Mouse (Mus musculus): Measurements from ENCODE around the gene Gli3. TPM values are rescaled to one million over a fixed set of nuclear protein-coding genes. Genes with fewer than 3 reads are reported as not detected.
A peak's percentile ranks its signal among the peaks of the same experiment; 100 is the strongest.

Gli3 gene
- polyA plus RNA-seq, 1 experiment from 2014 or later: 7.0 TPM

DNA sequence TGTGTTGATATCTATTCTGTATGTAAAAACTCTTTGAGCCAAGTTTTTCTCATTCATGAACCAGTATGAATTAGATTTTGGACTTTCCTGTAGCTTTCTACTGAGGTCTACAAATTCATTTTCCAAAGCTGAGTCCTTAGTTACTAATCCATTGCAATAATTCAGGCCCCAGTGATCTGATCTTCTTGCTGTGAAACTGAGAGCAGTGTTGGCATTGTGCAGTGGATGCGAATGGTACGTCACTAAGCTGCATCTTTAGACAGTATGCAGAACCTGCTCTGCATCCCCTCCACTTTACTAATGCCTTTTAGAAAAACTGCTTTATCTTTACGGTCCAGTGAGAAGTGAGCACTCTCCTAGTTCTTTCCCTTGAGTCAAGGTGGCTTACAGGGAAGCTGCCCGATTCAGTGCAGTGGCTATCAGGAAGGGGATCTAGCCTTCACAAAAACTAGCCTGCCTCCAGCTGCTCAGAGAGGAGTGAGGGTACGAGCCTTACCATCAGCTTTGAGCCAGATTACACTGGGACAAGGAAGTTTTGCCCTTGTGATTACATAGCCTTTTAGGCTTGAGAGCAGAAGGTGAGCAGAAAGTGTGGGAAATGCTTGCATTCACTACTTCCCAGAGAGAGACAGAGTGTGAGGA is 155.1 kb downstream of the Gli3 start:
- H3K27ac ChIP-seq (replicated peaks in 1 of 2; ENCODE audit: control insufficient read depth in 1 of 2, insufficient read depth in 1 of 2, low read depth in 2 of 2, low read length in 2 of 2): no peak overlapping the region
- peaks cover 3% of the 10 kb centered on the region; the same call in 1 of the 2 replicates for H3K27me3 ChIP-seq (ENCODE audit: control insufficient read depth, insufficient read depth, low read length)
- H3K4me2 ChIP-seq (ENCODE audit: low read length): no peak overlapping the region
- no peaks in the 10 kb centered on the region for H3K36me3 ChIP-seq (ENCODE audit: control insufficient read depth, insufficient read depth, low read length)
- no peak for ATAC-seq (ENCODE audit: insufficient number of reproducible peaks, insufficient read depth, low FRiP score, low read depth)
- no peak overlapping the region for H3K4me3 ChIP-seq (ENCODE audit: control insufficient read depth in 1 of 2, insufficient read depth in 1 of 2, low read depth in 1 of 2, low read length in 2 of 2)
- 58% methylated on average over 5 of the region's 5 CpGs for WGBS
- no peak overlapping the region for H3K9ac ChIP-seq (ENCODE audit: low read length)
- H3K9me3 ChIP-seq (ENCODE audit: control insufficient read depth, low read length): no peaks in the 10 kb centered on the region
- no peaks in the 10 kb centered on the region for H3K4me1 ChIP-seq (ENCODE audit: control insufficient read depth in 2 of 2, insufficient read depth in 2 of 2, low read length in 2 of 2)

DNA sequence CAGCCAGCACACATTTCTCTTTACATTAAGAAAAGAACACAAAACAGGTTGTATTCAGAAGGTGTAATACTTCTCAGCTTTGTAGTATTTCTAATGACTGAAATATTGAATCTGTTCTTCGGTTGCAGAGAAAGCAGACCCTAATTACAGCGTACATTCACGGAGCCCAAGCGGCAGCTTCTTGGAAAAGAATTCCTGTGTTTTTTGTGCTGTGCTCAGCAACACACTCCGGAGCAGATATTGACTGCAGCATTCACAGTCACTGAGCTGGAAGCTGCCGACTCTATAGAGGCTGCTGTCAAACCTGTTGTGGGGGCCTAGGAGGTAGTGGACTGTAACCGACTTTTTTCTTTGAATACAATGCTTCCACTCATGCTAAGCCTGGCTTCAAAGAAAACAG is 158.0 kb downstream of the Gli3 start:
- H3K27me3 ChIP-seq (ENCODE audit: control insufficient read depth, insufficient read depth, low read length): no peaks in the 10 kb centered on the region
- 78% methylated on average over 7 of the region's 7 CpGs for WGBS
- ATAC-seq (ENCODE audit: insufficient number of reproducible peaks, insufficient read depth, low FRiP score, low read depth): no peak
- peaks cover 0 to 2% of the 10 kb centered on the region in 2 experiments; a peak in 1 of 4 replicates for H3K4me1 ChIP-seq (ENCODE audit: control insufficient read depth in 2 of 2, insufficient read depth in 2 of 2, low read length in 2 of 2)
- H3K27ac ChIP-seq (replicated peaks in 1 of 2; ENCODE audit: control insufficient read depth in 1 of 2, insufficient read depth in 1 of 2, low read depth in 2 of 2, low read length in 2 of 2): no peak overlapping the region
- H3K36me3 ChIP-seq (ENCODE audit: control insufficient read depth, insufficient read depth, low read length): no peaks in the 10 kb centered on the region
- H3K4me2 ChIP-seq (ENCODE audit: low read length): no peak overlapping the region
- no peak overlapping the region for H3K9ac ChIP-seq (ENCODE audit: low read length)
- no peak overlapping the region for H3K4me3 ChIP-seq (ENCODE audit: control insufficient read depth in 1 of 2, insufficient read depth in 1 of 2, low read depth in 1 of 2, low read length in 2 of 2)
- H3K9me3 ChIP-seq (ENCODE audit: control insufficient read depth, low read length): no peaks in the 10 kb centered on the region

DNA sequence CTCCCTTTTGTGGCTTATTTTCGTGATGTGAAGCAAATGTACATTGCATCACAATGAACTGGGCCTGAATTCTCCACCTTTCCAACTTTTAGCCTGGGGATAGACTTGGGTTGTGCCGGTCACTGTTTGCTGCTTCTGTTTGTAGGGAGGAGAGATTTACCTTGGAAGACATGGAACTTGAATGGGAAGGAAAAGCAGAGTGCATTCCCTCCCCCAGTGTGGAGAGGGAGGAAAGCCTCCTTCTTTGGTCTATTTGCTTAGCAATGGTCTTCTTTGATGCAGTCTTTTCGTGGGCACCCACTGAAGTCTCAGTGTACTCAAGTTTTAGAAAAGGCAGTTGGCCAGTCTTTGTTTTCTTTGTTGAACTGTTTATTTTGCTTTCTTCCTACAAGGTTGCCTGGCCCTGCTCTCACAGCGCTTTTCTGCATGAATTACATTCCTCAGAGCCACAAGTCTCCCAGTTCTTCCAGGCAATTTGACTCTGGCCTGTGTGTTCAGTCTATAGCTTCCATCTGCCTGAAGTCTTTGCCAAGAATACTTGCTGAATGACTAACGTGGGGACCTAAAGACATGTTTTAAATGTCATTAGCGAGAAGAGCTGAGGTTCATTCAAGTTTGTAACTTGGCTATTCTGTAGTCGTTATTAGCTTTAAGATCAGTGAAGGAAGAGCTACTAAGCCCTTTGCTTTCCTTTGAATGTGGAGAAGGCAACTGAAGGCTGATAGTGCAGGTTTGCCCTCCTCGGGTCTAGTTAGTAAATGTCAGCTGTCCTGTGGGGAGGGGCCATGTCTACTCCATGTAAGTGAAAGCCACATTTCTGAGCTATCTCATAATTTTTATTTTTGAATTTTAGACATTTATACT is 161.7 kb downstream of the Gli3 start:
- no peak for ATAC-seq (ENCODE audit: insufficient number of reproducible peaks, insufficient read depth, low FRiP score, low read depth)
- Histone ChIP-seq H3K9me3 (ENCODE audit: control insufficient read depth, low read length) (no peaks in the 10 kb centered on the region), H3K36me3 (ENCODE audit: control insufficient read depth, insufficient read depth, low read length) (no peaks in the 10 kb centered on the region), H3K4me1 (ENCODE audit: control insufficient read depth in 2 of 2, insufficient read depth in 2 of 2, low read length in 2 of 2) (peaks cover 0 to 2% of the 10 kb centered on the region in 2 experiments; a peak in 1 of 4 replicates), H3K9ac (ENCODE audit: low read length) (no peak overlapping the region), H3K27me3 (ENCODE audit: control insufficient read depth, insufficient read depth, low read length) (no peaks in the 10 kb centered on the region), H3K4me2 (ENCODE audit: low read length) (no peak overlapping the region), H3K4me3 (ENCODE audit: control insufficient read depth in 1 of 2, insufficient read depth in 1 of 2, low read depth in 1 of 2, low read length in 2 of 2) (no peak overlapping the region), H3K27ac (replicated peaks in 1 of 2; ENCODE audit: control insufficient read depth in 1 of 2, insufficient read depth in 1 of 2, low read depth in 2 of 2, low read length in 2 of 2) (no peak overlapping the region)
- 42% methylated on average over 8 of the region's 8 CpGs for WGBS

DNA sequence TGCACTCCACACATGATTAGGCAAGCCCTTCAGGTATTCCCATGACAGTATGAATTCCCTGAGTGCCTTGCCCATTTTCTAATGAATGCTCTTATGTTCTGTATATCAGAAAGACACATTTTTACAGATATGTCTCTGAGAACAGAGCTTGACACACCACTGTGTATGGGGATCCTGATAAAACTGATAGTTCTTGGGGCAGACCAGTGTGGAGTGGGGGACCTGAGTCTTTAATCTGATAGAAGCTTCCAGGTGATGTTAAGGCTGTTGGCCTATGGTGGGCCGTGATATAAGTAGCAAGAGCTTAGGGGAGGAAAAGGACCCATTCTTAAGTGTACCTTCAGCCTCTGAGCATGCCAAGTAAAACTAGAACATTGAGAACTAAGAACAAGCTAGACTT is 178.5 kb downstream of the Gli3 start:
- no peaks in the 10 kb centered on the region for H3K36me3 ChIP-seq (ENCODE audit: control insufficient read depth, insufficient read depth, low read length)
- H3K27me3 ChIP-seq (ENCODE audit: control insufficient read depth, insufficient read depth, low read length): no peaks in the 10 kb centered on the region
- no peaks in the 10 kb centered on the region for H3K9me3 ChIP-seq (ENCODE audit: control insufficient read depth, low read length)
- H3K4me1 ChIP-seq (ENCODE audit: control insufficient read depth in 2 of 2, insufficient read depth in 2 of 2, low read length in 2 of 2): peaks cover 0 to 2% of the 10 kb centered on the region in 2 experiments; a peak in 2 of 4 replicates
- H3K9ac ChIP-seq (ENCODE audit: low read length): no peak overlapping the region
- 84% methylated on average over 1 of the region's 1 CpGs for WGBS
- no peak for ATAC-seq (ENCODE audit: insufficient number of reproducible peaks, insufficient read depth, low FRiP score, low read depth)
- no peak overlapping the region for H3K27ac ChIP-seq (replicated peaks in 1 of 2; ENCODE audit: control insufficient read depth in 1 of 2, insufficient read depth in 1 of 2, low read depth in 2 of 2, low read length in 2 of 2)
- no peak overlapping the region for H3K4me2 ChIP-seq (ENCODE audit: low read length)
- no peak overlapping the region for H3K4me3 ChIP-seq (ENCODE audit: control insufficient read depth in 1 of 2, insufficient read depth in 1 of 2, low read depth in 1 of 2, low read length in 2 of 2)

DNA sequence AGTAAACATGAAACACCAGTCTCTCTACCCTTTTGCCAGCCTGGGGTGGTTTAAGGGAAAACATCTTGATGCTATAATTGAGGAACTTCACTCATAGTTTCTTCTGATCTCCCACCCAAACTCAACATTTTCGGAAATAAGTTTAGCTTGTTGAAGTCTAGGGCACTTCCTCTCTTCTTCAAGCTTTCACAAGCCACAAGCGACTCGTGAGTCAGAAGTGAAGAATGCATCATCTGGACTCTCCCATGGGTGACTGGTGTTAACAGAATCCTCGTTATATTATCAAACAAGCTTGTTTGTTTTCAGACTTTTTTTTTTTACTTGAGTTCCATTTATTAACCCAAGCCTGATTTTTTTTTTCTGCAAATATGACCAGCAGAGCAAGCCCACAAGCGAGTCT is 197.5 kb downstream of the Gli3 start:
- Histone ChIP-seq H3K36me3 (ENCODE audit: control insufficient read depth, insufficient read depth, low read length) (peaks cover 20% of the 10 kb centered on the region; the same call in 1 of the 2 replicates), H3K9me3 (ENCODE audit: control insufficient read depth, low read length) (no peaks in the 10 kb centered on the region), H3K4me3 (ENCODE audit: control insufficient read depth in 1 of 2, insufficient read depth in 1 of 2, low read depth in 1 of 2, low read length in 2 of 2) (no peak overlapping the region), H3K27me3 (ENCODE audit: control insufficient read depth, insufficient read depth, low read length) (peaks cover 52% of the 10 kb centered on the region), H3K9ac (ENCODE audit: low read length) (no peak overlapping the region), H3K4me2 (ENCODE audit: low read length) (no peak overlapping the region), H3K27ac (replicated peaks in 1 of 2; ENCODE audit: control insufficient read depth in 1 of 2, insufficient read depth in 1 of 2, low read depth in 2 of 2, low read length in 2 of 2) (no peak overlapping the region), H3K4me1 (ENCODE audit: control insufficient read depth in 2 of 2, insufficient read depth in 2 of 2, low read length in 2 of 2) (peaks cover 1 to 12% of the 10 kb centered on the region in 2 experiments)
- ATAC-seq (ENCODE audit: insufficient number of reproducible peaks, insufficient read depth, low FRiP score, low read depth): no peak
- 72% methylated on average over 5 of the region's 5 CpGs for WGBS

DNA sequence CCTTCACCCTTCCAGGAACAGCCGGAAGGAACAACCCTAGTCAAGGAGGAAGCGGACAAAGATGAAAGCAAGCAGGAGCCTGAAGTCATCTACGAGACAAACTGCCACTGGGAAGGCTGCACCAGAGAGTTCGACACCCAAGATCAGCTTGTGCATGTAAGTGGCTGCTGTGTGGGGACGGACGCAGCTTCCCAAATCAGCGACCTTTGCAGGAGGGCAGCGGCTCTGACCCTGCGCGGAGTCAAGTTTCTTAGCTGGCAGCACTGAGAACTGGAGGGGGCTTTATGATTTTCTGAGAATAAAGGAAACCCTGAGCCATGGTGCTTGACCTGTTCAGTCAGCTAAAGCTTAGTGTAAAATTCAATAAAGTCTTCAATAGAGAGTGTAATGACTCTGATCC is 199.3 kb downstream of the Gli3 start:
- Histone ChIP-seq H3K4me3 (ENCODE audit: control insufficient read depth in 1 of 2, insufficient read depth in 1 of 2, low read depth in 1 of 2, low read length in 2 of 2) (no peak overlapping the region), H3K27me3 (ENCODE audit: control insufficient read depth, insufficient read depth, low read length) (peaks cover 61% of the 10 kb centered on the region), H3K9me3 (ENCODE audit: control insufficient read depth, low read length) (no peaks in the 10 kb centered on the region), H3K9ac (ENCODE audit: low read length) (no peak overlapping the region), H3K36me3 (ENCODE audit: control insufficient read depth, insufficient read depth, low read length) (peaks cover 20% of the 10 kb centered on the region; the same call in 1 of the 2 replicates), H3K27ac (replicated peaks in 1 of 2; ENCODE audit: control insufficient read depth in 1 of 2, insufficient read depth in 1 of 2, low read depth in 2 of 2, low read length in 2 of 2) (no peak overlapping the region), H3K4me2 (ENCODE audit: low read length) (no peak overlapping the region), H3K4me1 (ENCODE audit: control insufficient read depth in 2 of 2, insufficient read depth in 2 of 2, low read length in 2 of 2) (peaks cover 4 to 16% of the 10 kb centered on the region in 2 experiments)
- ATAC-seq (ENCODE audit: insufficient number of reproducible peaks, insufficient read depth, low FRiP score, low read depth): no peak
- WGBS: 67% methylated on average over 10 of the region's 10 CpGs

DNA sequence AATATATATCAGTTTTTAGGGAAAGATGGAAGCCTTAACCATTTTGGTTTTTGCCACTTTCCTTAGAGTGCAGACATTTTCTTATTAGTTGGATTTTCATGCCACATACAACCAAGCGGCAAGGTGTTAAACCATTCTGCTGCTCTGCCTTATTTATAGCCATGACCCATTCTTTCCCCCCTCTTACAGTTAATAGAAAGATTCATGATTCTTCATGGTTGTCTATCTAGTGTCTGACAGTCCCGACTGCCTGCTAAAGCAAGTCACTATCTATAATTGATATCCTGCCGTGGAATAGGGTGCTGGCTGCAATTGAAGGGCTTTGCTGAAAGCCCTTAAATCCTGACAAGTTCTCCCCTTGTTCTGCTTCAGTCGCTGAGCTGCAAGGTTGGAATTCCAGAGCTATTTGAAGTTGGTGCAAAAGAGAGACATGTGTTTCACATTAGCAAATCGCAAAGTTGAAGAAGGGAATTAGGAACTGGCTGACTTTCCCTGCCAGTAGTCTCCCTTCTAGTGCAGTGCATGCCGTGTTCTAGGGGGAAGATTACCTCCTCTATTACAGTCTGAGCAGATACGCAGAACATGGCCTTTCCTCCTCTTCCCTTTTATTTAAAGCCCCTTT is 201.7 kb downstream of the Gli3 start:
- Histone ChIP-seq H3K9ac (ENCODE audit: low read length) (no peak overlapping the region), H3K4me3 (ENCODE audit: control insufficient read depth in 1 of 2, insufficient read depth in 1 of 2, low read depth in 1 of 2, low read length in 2 of 2) (no peak overlapping the region), H3K4me2 (ENCODE audit: low read length) (peak overlapping the region; percentile 35), H3K36me3 (ENCODE audit: control insufficient read depth, insufficient read depth, low read length) (peaks cover 20% of the 10 kb centered on the region; the same call in 1 of the 2 replicates), H3K27ac (replicated peaks in 1 of 2; ENCODE audit: control insufficient read depth in 1 of 2, insufficient read depth in 1 of 2, low read depth in 2 of 2, low read length in 2 of 2) (no peak overlapping the region; a peak in 1 of 4 replicates), H3K9me3 (ENCODE audit: control insufficient read depth, low read length) (no peaks in the 10 kb centered on the region), H3K4me1 (ENCODE audit: control insufficient read depth in 2 of 2, insufficient read depth in 2 of 2, low read length in 2 of 2) (peaks cover 4 to 16% of the 10 kb centered on the region in 2 experiments), H3K27me3 (ENCODE audit: control insufficient read depth, insufficient read depth, low read length) (peaks cover 68% of the 10 kb centered on the region)
- 14% methylated on average over 7 of the region's 7 CpGs for WGBS
- ATAC-seq (ENCODE audit: insufficient number of reproducible peaks, insufficient read depth, low FRiP score, low read depth): peak; percentile 54

All from heart, embryonic 14.5 days (tissue).